ENCODE assay signal across 1 mouse cellular context in the genomic region with DNA sequence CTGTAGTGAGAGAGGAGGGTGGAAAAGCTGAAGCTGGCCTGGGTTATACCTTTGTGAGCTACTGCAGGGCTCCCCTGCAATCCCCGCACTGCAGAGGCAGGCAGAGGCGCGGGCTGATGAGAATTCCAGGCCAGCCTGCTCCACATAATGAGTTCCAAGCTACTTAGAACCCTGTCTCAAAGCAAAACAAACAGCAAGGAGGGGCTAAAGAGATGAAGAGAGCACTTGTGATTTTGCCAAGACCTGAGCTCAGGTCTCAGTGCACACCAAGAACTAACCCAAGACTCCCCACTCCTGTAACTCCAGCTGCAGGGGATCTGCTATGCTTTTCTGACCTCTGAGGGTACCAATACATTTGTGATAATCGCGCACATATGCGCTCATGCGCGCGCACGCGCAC.
TF ChIP-seq lines count a peak whose summit lies in the region.

No protein-coding gene starts in this region.

TF ChIP-seq in myocyte, 11 proteins besides CTCF, POLR2A, EP300 and RAD21:
- no peak for TF ChIP-seq SRF (IDR thresholded peaks at IDR 0.05; ENCODE audit: control insufficient read depth, insufficient read length, low read depth)
